In the genomic region with DNA sequence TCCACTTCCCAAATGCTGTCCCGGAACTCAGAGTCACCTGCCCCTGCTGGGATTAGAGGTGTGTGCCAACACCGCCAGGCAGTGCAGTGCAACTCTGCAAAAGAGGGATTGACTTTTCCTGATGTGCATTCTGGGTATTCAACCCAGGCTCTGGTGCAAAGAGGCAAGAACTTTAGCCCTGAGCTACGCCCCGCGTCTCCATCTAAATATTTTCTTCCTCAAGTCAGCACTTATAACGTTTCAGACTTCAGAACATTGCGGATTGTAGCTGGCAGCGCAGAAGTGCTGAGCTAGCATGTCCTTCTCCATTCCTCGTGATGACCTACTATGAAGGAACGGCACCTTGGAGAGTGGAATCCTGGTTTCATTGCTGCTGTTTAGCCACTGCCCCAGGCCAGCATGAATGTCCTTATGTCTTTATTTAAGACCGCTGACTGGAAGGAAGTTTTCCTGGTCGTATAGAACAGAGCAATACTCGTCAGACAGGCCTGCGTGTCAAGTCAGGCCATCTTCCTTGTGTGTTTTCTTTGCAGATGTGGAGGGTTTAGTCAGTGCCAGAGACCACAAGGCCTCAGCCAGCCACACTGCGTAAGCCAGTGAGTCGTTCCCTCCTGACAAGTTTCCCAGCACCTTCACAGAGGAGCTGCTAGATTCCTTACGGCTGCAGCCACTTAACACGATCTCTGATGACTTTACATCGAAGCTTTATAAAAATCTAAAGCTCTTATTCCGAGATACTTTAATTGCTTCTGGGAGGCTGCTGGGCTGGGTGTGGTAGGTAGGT, we compare ENCODE assay signal across 17 mouse cellular contexts.
DNase-seq lines count a peak whose midpoint lies in the region.
"Had no signal": no experiment of that assay in that cellular context is flagged by ENCODE, and none has a peak within 500 bp of the region (broad histone marks: within the 10 kb centered on the region; RNA-seq: fewer than 3 reads in every experiment).

No protein-coding gene starts in this region.

- DNase-seq in kidney, adult 18-20 months: peak; percentile 58
- DNase-seq in kidney, postnatal 4 days: no peak
- DNase-seq in 3T3-L1 (ENCODE audit: low read depth, low spot score) (peak; percentile 69), NIH3T3 (ENCODE audit: low read depth) (peak; percentile 87)
- peak; percentile 60 for DNase-seq in kidney, postnatal 14 days
- no peak for DNase-seq in spleen, postnatal 36 days (ENCODE audit: low spot score in 2 of 2)
- no peak for DNase-seq in left cerebral cortex, adult 11 months (ENCODE audit: low spot score)
- DNase-seq: adrenal gland, postnatal 14 days; cerebellum, adult 11 months; cerebellum, adult 9-10 months; cerebellum, postnatal 36 days; heart, postnatal 36 days; liver, embryonic 13.5 days; midbrain, embryonic 14.5 days; right cerebral cortex, adult 18-20 months; right cerebral cortex, postnatal 4 days; thymus, postnatal 4 days had no signal

Comparison
In these comparisons a context has a peak if more than half of its experiments do, and no peak if none do; other contexts are left out.
1. DNase-seq: peak in kidney, adult 18-20 months (single experiment), 3T3-L1 (single experiment), NIH3T3 (single experiment) and kidney, postnatal 14 days (single experiment); none in kidney, postnatal 4 days (0 of 2), spleen, postnatal 36 days (0 of 2) and left cerebral cortex, adult 11 months (single experiment).